Mouse (Mus musculus) testis, adult 2 months (tissue): ENCODE data around the gene Grap2.

Source experiments
- CTCF ChIP-seq: fragments of 200-500 bp; IDR thresholded peaks from 2 replicates; pipeline ENCODE4 v1.5.1; 2012; ENCODE audit warnings: low read depth, mild to moderate bottlenecking, inconsistent platforms, low read length, moderate library complexity; ENCODE audit not compliant: control insufficient read depth, insufficient read depth, insufficient replicate concordance
- POLR2A ChIP-seq: fragments of 200-500 bp; IDR thresholded peaks from 2 replicates; pipeline ENCODE4 v1.6.1; 2012; ENCODE audit warnings: low read depth, mild to moderate bottlenecking, inconsistent platforms, low read length, moderate library complexity; ENCODE audit not compliant: control insufficient read depth

DNA sequence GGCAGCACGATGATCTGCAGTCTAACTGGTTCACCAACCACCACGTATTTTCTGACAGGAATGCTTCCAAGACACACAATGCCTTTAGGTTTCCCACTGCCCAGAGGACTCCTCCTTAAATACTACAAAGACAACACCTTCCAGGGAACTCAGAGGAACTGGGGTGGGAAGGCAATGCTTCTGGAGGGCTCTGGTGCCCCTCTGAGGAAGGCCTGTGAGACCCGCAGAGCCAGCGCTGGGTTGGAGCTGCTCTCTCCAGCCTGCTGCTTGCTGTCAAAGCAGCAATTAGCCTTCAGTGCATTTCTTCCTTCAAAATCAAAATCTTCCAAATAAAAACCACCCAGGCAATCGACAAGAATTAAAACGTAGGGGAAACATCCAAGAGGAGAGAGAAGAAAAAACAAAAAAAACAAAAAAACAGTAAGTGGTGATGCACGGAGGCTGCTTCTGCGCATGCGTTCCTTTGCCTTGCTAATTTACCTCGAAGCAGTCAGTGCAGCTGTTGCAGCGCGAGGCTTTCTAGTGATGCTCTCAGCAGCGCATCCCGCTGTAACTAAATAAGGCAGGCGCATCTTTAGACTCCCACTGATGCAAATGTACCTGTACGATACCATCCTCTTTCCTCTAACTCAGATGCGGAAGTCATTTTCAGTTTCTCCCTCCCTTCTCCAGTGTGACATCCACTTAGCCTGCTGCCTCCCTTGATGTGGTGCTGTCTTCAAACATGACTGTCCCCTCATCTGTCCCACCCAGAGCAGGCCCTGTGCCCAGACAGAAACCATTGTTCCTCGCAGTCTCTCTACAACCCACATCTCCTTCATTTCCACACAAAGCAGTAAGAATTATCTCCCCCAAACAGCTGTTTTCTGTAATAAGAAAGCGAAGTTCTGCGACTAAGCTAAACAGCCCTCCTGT lies 42.2 kb upstream of the Grap2 start:
- TF ChIP-seq CTCF: no peak
- no peak for TF ChIP-seq POLR2A
